Mouse (Mus musculus): ENCODE results near the gene Atp6v1g3. TPM values are rescaled to one million over a fixed set of nuclear protein-coding genes. Genes with fewer than 3 reads are reported as not detected.

Atp6v1g3 gene
- polyA plus RNA-seq (2015; fragmentation: Nextera tagmentation; extraction: Ambion mirVana): 0.07 and 0.20 TPM in 2 replicates

DNA sequence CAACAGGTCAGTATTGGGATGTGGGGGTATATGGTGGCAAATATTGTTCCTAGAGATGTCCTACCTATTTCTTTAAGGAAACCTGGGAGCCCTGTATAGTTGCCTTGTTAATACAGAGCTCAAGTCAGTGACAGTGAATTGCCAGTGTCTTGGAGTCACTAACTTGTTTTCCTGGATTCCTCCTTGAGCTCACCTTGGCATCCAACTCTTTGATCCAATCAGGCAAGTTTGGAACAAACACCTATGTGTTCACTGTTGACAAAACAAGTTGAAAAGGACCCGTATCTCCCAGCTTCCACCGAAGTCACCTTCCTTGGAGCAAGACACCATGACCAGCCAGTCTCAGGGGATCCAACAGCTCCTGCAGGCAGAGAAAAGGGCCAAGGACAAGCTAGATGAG lies at the start of gene Atp6v1g3:
Gene Atp6v1g3, plus strand, starts transcription at position 301 of the 400 bp plus-strand sequence.

Other genes starting within 250 kb of the Atp6v1g3 start
- 2.8 and 4.4 TPM in 2 replicates for gene Ptprc, start 98.0 kb upstream of the Atp6v1g3 start, polyA plus RNA-seq (2015; fragmentation: Nextera tagmentation; extraction: Ambion mirVana)